Mouse (Mus musculus): ENCODE results near the gene Phf5a.

The Phf5a gene

DNA sequence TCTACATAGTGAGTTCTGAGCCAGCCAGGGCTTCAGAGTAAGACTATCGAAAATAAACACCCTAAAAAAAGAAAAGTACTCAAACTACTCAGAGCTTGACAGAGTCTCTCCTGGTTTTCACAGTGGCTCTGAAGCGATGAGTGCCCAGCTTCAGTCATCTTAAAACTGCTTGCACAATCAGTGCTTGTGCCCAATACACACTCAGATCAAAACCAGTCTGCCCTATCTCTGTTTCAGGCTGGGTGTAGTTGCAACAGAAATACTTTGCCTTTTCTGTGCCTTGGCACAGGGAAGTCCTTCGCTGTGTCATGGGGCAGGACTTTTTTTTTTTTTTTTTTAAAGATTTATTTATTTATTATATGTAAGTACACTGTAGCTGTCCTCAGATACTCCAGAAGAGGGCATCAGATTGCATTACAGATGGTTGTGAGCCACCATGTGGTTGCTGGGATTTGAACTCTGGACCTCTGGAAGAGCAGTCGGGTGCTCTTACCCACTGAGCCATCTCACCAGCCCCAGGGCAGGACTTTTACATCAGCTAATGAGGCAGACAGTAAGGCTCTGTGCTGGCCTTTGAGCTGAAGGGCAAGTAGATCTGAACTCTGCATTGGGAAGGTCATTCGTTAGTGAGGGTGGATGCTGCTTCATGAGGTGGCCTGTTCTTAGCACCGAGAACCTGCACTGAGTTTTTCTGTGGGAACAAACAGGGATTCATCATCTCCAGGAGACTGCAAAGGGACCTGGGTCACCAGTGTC, 15.3 kb upstream of the Phf5a start:
- in situ Hi-C loops (cut with MboI; ENCODE audit: unreplicated experiment in 2 of 2), result no loop called here

DNA sequence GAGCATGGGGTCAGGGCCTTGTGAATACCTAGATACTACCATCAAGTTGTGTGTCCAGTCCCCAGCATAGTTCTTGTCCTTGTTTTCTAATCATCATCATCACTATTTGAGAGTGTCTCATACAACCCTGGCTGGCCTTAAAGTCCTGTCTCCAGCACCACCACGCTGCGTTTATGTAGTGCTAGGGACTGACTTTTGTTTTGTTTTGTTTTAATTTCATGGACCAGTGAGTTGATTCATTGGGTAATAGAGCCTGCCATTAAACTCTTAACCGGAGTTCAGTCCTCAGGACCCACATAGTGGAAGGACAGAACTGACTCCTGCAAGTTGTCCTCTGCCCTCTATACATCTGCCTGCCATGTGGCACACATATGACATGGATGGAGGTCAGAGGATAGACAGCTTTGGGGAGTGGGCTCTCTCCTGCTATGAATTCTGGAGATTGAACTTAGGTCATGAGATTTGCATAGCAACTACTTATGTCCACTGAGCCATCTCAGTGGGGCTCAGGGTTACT, 13.8 kb upstream of the Phf5a start:
- in situ Hi-C loops (cut with MboI; ENCODE audit: unreplicated experiment in 2 of 2), result no loop called here

DNA sequence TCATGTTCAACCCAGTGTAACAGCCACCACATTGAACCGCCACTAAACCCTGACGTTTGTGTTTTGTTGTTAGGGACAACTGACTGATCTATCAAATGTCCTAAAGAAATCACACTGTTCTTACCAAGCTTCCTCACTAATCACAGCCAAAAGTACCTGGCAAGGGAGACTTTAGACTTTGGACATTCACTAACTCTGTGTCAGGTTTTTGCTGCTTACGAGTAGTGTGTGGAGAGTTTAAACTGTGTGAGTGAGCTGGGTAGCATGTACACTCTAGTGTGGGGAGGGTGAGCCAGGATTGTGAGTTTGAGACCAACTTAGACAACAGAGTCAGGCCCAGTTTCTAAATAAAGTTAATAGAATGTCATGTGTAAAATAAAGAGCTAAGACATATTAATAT, 10.6 kb upstream of the Phf5a start:
- in situ Hi-C loops (cut with MboI; ENCODE audit: unreplicated experiment in 2 of 2), result no loop called here

DNA sequence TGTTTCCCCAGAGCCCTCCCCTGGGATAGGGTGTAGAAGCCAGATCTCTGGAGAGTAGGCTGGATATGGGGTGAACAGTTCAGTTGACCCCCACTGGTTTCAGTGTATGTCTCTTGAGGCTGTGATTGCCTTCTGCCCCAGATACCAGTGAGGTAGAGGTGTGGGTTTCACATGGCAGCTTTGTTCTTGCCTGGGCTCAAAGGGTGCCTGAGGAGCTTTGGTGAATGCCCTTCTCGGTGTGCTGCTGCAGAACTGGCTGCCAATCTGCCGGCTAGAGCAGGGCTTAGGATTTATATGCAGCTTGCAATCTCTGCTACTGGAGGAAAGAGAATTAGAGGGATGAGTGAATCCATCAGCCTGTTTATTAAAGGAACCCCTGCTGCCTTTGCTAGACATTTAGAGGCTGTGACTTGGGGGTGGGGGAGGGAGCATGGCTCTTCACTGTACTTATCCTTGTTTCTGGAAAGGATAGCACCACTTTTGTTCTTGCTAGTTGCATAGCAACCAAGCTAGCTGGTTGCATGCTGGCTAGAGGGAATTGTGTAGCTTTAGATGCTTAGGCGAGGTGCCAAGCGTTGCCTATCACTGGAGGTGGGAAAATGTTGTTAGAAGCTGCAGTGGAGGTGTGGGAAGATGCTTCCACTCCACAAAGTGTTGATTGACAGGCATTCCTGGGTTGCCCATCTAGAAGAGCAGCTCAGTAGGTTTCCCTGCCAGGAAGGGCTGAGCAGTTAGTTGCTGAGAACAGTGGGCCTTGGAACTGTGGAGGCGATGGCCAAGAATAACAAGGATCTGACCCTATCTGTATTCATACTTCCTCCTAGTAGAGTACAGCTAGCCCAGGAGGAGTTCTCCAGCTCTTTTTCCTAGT, 8.1 kb upstream of the Phf5a start:
- in situ Hi-C loops (cut with MboI; ENCODE audit: unreplicated experiment in 2 of 2), result no loop called here

DNA sequence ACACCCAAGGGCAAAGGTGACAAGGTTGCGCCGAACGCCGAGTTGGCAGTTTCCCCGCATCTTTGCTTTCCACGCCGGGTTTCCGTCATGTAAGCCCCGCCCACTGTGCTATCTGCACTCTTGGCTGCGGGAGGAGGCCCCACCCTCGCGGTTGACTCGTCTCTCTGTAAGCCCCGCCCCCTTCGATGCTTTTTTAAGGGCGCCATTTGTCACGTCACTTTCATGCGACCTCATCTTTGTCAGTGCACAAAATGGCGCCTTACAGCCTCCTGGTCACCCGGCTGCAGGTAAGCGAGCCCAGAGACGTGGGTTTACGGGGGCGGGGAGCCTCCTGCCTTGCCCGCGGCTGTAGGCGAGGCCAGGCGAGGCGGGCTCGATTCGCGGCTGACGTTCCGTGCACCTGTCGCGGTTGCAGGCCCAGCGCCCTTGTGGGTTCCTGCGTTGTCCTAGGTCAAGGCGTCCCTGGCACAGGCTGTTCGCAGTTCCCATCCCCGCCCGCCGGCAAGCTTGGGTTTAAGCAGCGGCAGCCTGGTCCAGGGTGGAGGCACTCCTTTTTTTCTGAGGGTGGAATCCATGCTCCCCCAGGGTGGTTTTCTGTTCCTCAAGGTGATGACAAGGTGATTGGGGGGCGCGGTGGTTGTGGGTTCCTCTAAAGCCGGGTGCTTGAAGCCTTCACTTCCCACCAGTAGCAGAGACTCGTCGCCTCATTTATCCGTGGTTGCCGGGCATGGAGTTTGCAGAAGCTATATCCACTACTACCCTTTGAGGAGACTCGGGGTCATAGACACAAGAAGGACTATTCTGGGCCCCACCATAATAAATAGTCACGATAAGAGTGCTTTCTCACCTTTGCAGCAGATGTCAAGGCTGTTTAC, 788 bp upstream of the Phf5a start, which contains the start of gene Aco2:
Gene Aco2, plus strand, starts transcription at position 48 of the 875 bp plus-strand sequence.
- in situ Hi-C loops (cut with MboI; ENCODE audit: unreplicated experiment in 2 of 2), result no loop called here

DNA sequence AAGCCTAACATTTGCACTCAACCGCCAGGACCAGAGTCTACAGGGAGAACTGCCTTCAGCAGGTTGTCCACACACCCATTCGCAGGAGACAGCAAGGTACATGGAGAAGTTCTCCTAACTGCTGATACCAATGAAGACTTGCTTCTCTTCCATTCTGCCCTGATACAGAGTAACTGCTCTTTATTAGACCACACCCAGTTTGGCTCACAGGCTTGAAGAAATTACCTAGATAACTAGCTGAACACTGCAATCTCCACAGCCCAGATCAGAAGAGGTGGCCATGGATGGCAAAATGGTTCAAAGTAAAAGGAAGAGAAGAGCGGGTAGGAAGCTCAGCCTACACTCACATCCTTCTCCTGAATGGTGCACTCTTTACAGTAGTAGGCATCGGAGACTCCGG, 1.7 kb downstream of the Phf5a start:
- in situ Hi-C loops (cut with MboI; ENCODE audit: unreplicated experiment in 2 of 2), result no loop called here

DNA sequence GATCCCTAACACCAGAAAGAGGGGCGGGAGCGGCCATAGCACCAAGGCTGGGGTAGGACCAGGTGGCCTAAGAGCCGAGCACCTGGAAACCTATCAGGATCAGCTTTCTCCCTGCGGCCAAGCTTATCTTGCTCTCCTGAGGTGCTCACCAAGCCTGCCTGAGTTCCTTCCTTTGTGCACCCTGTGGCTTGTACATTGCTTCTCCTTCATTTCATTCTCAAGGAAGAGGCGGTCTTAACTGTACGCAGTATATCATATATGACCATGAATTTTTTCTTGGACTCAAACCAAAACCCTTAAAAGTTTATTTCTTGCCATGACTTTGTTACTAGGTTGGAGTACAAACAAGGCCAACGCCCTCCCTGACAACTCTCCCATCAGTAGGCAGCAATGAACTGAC, 7.5 kb downstream of the Phf5a start:
- in situ Hi-C loops (cut with MboI; ENCODE audit: unreplicated experiment in 2 of 2), result loop anchor here in 1 of 2 experiments (5.0 kb wide), 1 partner anchor 52 kb away; no protein-coding TSS in a partner anchor

DNA sequence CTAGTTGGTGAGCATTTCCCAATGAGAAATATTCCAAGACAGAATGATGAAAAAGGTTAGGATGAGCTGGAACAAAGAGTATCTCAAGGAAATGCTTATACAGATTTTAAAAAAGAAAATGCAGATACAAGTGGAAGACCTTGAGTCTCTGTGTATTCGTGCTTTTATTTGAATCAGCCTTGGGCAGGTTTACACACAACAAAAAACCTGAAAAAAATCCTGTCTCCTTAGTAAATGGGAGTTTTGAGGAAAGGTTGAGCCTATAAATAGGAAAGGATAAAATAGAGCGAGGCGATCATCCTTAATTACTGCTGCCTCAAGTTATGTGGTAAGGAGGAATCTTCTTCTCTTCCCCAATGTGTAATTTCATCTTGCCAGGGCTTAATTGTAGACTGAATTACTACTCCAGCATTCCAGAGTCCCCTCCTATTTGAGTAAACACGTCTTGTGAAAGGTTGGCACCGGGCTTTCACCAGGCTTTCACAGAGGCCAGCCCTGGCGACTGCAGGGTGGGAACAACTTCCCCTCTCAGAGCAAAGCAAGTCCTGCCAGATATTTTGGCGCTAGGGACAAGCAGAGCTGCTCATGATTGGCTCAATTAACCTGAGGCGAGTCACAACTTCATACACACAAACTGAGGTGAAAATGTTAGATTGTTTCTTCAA, 11.1 kb downstream of the Phf5a start:
- in situ Hi-C loops (cut with MboI; ENCODE audit: unreplicated experiment in 2 of 2), result loop anchor here in 1 of 2 experiments (5.0 kb wide), 1 partner anchor 48 kb away; no protein-coding TSS in a partner anchor

DNA sequence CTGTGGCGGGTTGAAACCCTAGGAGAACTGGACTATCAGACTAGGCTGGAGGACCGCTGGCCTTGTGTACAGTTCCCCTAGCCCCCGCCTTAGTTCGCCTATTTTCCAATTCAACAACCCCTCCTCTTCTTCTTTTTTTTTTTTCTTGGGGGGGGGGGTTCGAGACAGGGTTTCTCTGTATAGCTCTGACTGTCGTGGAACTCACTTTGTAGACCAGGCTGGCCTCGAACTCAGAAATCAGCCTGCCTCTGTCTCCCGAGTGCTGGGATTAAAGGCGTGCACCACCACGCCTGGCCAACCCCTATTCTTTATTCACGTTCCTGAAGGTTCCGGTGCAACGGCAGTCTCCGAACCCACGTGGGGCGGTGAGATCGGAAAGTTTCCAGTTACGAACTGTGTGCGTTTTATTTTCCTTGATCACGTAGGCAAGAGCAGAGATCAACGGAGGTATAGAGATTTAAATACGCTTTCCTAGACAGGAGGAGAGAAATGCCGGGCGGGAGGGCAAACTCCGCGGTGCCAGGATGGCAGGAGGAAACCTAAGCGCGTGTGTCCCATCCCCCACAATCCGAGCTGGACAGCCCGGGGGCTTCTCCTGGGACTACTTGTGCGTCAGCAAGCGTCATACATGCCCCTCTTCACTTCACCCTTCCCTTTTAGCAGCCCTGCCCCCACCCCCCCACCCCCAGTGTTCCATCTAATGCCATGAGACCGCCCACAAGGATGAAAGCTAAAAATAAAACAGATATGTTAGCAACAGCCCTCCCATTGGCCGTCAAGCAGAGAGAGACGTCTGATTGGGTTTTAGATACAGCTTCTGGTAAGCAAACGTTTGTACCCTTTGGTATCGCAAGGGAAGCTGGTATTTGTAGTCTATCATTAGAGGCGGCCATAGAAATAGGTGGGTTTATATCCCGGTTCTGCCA, 12.1 kb downstream of the Phf5a start:
- in situ Hi-C loops (cut with MboI; ENCODE audit: unreplicated experiment in 2 of 2), result loop anchor here in 1 of 2 experiments (5.0 kb wide), 2 partner anchors 47 to 168 kb away; no protein-coding TSS in a partner anchor

DNA sequence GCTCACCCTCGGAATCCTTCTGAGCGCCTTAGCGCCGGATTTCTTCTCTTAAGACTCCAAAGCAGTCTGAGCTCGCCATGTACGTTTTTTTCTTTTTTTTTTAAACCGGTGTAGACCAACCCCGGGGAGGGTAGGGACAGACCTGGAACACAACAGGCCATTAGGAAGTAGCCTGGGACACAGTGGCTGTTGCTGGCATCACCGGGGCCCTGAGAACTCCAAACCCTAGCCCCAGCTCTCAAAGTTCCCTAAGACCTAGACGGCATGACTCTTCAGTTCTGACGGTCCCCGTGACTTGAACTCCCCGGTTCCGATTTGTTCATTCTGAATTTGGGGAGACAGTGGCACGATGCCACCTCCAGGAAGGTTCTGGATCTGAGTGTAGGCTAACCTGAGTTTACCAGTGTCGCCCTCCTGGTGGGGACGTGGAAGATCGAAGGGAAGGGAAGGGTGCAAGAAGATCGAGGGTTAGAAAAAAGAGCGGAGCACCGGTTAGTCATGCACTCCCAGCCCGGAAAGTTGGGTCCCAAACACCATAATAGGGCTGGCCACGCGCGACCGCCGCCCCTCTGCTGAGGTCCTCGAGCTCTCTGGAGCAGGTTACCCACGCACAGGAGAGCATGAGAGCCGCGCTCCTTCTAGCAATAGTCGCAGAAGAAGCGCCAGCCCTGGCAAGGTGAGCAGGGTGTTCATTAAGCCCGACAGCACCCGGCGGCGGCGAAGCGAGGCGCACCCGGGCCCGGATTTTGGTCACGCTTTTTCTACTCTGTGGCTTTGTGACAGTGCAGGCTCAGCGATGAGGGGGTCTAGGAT, 13.0 kb downstream of the Phf5a start, which contains the start of gene Tob2:
Gene Tob2, minus strand, starts transcription at position 280 of the 813 bp plus-strand sequence.
- in situ Hi-C loops (cut with MboI; ENCODE audit: unreplicated experiment in 2 of 2), result loop anchor here in 1 of 2 experiments (5.0 kb wide), 1 partner anchor 169 kb away; no protein-coding TSS in a partner anchor

DNA sequence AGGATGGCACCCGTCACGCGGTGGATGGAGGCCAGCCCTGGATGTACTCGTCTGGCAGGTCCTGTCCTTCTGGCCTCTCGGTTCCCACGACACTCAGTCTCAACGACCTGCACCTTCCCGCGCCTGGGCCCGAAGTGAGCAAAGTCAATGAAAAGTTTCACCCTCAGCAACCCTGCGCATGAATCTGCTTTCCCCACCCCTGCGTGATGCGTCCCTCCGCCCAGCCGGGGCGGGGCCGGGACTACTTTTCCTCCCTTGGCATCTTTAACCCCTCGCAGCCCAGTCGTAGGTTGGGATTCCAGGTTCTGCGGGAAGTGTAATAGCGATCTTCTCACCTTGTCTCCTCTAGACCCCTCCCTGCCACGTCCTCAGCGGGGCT, 13.6 kb downstream of the Phf5a start:
- in situ Hi-C loops (cut with MboI; ENCODE audit: unreplicated experiment in 2 of 2), result loop anchor here in 1 of 2 experiments (5.0 kb wide), 1 partner anchor 169 kb away; no protein-coding TSS in a partner anchor

DNA sequence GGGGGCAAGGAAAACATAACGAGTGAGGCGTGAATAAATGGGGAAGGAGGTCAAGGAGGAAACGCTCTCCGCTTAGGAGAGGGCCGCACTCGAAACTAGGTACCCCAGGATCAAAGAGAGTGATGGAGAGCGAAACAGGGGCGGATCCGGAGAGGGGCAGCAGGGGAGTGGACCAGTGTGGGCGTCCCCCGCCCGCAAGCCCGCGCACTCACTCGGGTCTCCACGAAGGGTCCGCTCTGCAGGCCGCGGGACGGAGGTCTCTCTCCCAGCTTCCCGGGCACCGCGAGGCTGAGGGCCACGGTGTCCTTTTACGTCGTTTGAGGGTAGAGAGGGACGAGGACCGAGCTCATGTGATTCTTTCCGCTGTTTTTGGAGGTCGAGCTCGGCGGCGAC, 14.0 kb downstream of the Phf5a start:
- in situ Hi-C loops (cut with MboI; ENCODE audit: unreplicated experiment in 2 of 2), result loop anchor here in 1 of 2 experiments (5.0 kb wide), 1 partner anchor 170 kb away; no protein-coding TSS in a partner anchor

DNA sequence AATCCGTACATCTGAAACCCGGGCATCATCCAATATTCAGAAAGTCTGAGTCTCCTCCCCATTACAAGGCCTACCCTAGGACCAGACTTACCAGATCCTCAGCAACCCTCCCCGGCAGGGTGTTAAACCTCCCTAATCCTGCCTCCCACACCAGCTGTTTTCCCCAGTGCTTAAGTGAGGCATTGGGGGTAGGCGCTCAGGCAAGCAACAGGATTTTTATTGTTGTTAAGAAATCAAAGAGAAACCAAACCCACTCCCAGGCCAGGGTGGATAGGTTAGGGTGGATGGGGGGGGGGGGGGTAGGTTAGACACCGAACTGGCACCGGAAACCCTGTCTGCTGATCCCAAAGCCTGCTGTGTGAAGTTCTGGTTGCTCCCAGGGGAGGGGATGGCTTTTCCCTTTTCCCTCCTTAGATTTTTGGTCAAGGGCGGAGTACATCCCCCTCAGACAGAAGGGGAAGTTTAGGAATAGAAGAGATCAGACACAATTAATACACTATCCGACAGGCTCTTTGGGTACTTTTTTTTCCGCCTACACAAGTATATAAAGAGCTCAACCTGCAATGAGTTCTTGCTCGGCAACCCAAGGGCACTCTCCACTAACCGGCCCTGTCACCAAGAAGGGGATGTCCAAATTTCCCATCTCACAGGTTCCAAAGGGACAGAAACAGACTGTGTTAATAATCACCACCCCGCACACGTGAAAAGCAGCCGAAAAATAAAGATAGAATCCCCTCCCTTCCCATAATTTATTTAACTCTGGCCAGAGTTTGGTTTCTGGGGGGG, 14.6 kb downstream of the Phf5a start:
- in situ Hi-C loops (cut with MboI; ENCODE audit: unreplicated experiment in 2 of 2), result loop anchor here in 1 of 2 experiments (5.0 kb wide), 1 partner anchor 170 kb away; no protein-coding TSS in a partner anchor

DNA sequence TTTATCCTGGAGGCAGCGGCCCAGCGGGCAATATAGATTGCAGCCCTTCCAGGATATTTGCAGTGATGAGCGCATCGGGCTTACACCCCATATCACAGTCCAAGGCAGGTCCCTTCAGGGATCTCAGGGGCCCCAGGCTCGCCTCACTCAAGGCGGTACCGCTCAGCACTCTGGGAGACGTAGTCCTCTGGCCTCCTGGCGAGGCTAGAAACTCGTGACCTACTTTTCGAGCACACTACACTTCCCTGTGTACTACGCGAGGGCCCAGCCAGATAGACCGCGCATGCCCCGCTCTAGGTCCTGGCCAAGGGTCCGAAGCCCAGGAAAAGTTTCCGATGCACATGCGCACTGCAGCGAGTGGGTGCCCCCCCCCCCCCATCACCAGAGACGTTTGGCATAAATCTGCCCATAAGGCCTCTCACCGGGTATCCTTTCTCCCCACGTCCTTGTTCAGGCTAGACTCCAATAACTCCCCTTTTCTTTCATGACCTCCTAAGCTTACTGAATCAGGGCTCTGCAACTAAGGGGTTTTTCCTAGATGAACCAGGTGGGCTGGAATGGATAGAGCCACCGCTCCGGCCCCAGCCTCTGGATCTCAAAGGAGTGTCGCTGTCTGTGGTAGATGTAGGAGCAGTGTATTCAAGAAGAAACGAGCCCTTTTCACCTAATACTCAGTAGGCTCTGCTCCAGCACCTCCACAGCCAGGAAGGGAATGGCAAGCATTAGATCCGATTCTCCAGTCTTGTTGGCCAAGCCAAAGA, 15.5 kb downstream of the Phf5a start:
- in situ Hi-C loops (cut with MboI; ENCODE audit: unreplicated experiment in 2 of 2), result loop anchor here in 1 of 2 experiments (5.0 kb wide), 1 partner anchor 171 kb away; no protein-coding TSS in a partner anchor

DNA sequence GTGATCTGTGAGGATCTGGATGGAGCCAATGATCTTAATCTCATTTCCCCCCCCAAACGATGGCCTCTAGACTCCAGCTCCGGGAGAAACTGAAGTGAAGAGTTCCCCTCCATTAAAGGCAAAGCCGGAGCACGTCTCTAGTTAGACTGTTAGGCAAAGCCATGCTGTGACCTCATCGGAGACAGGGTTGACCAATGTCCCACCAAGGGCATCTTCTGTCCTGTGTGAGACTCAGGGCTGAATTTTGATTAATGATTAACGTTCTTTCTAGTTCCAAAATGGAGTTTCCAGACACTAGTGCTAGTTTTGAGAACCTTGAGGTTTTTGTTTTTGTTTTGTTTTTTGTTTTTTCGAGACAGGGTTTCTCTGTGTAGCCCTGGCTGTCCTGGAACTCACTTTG, 18.6 kb downstream of the Phf5a start:
- in situ Hi-C loops (cut with MboI; ENCODE audit: unreplicated experiment in 2 of 2), result no loop called here

All from v-Abl transformed pro-B cells (cell line).